ENCODE assay signal across 10 mouse cellular contexts in the genomic region with DNA sequence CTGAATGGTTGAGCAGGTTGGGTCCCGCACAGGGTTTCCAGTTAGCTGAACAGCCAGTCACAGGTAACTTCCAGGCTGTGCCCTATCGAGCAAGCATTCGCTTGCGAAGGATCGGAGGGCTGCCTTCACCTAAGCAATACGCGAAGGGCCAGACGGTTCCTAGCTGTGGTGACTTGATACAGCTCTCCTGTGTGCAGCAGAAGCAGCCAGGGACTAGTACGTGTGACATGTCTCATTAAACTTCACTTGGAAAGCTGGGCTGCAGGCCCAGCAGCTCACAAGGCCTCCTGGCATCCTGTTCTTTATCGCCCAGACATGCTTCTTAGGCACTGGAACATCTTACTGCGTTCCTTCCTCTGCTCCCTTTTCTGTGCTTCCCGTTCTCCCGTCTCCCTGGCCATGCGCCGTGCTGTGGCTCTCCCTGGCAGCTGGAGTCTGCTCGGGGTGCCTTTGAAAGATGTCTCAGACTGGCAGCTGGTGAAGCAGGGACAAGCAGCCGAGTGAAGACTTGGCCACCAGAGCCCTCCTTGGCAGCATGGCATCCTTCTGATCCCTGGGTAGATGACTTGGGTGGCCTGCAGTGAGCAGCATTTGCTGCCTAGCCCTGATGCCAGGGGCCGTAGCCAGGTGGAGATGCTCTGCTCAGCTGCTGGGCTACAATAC. TPM values are rescaled to one million over a fixed set of nuclear protein-coding genes. Genes with fewer than 3 reads are reported as not detected.
DNase-seq lines count a peak whose midpoint lies in the region; ATAC-seq and TF ChIP-seq lines count a peak whose summit lies in the region.
"Had no signal": no experiment of that assay in that cellular context is flagged by ENCODE, and none has a peak within 500 bp of the region (broad histone marks: within the 10 kb centered on the region; RNA-seq: fewer than 3 reads in every experiment).

No protein-coding gene starts in this region.

- H3K9ac ChIP-seq in intestine, embryonic 15.5 days: no peak overlapping the region
- H3K9ac ChIP-seq in intestine, postnatal 0 days (ENCODE audit: low read depth, low read length): no peak overlapping the region
- no peak overlapping the region for H3K9ac ChIP-seq in intestine, embryonic 16.5 days (ENCODE audit: low read depth, low read length)

- DNase-seq in brain, adult 2 months (ENCODE audit: low read depth, low spot score): peak; percentile 63
- peak; percentile 78 to 87 for DNase-seq in cerebellum, postnatal 10 days
- no peak for DNase-seq in embryo, embryonic 11 days
- DNase-seq in ovary, postnatal 36 days (ENCODE audit: low spot score): no peak
- no peak for DNase-seq in adrenal gland, postnatal 36 days

- H3K4me1 ChIP-seq in intestine, embryonic 15.5 days (replicated peaks): peaks cover 20% of the 10 kb centered on the region
- H3K4me1 ChIP-seq in intestine, postnatal 0 days (replicated peaks; ENCODE audit: control insufficient read depth, insufficient read depth, low read length): no peaks in the 10 kb centered on the region
- peaks cover 20% of the 10 kb centered on the region for H3K4me1 ChIP-seq in intestine, embryonic 16.5 days (ENCODE audit: control insufficient read depth, insufficient read depth, low read length)

- H3K27ac ChIP-seq in intestine, embryonic 15.5 days: 0 out of 2 replicates have a peak overlapping the region, but pooled peaks have one; percentile 14
- no peak overlapping the region for H3K27ac ChIP-seq in intestine, postnatal 0 days (ENCODE audit: low read depth, low read length)
- 0 out of 2 replicates have a peak overlapping the region, but pooled peaks have one; percentile 38 for H3K27ac ChIP-seq in intestine, embryonic 16.5 days (ENCODE audit: low read length)

- H3K9me3 ChIP-seq in intestine, embryonic 15.5 days: no peaks in the 10 kb centered on the region
- no peaks in the 10 kb centered on the region for H3K9me3 ChIP-seq in intestine, postnatal 0 days (ENCODE audit: control insufficient read depth)
- H3K9me3 ChIP-seq in intestine, embryonic 16.5 days (ENCODE audit: control insufficient read depth, low read length): no peaks in the 10 kb centered on the region

- 73% methylated on average over 18 of the region's 18 CpGs for WGBS in intestine, embryonic 15.5 days
- WGBS in intestine, postnatal 0 days: 74% methylated on average over 18 of the region's 18 CpGs
- WGBS in intestine, embryonic 16.5 days: 74% methylated on average over 18 of the region's 18 CpGs

- H3K4me3 ChIP-seq in intestine, embryonic 15.5 days (replicated peaks): no peak overlapping the region
- no peak overlapping the region for H3K4me3 ChIP-seq in intestine, postnatal 0 days (ENCODE audit: low read depth, low read length)
- no peak overlapping the region for H3K4me3 ChIP-seq in intestine, embryonic 16.5 days (ENCODE audit: low read length)

- H3K4me2 ChIP-seq in intestine, embryonic 15.5 days (replicated peaks): no peak overlapping the region
- H3K4me2 ChIP-seq in intestine, postnatal 0 days (replicated peaks; ENCODE audit: low read depth): no peak overlapping the region
- no peak overlapping the region for H3K4me2 ChIP-seq in intestine, embryonic 16.5 days (ENCODE audit: low read depth, low read length)

- no peaks in the 10 kb centered on the region for H3K36me3 ChIP-seq in intestine, embryonic 15.5 days
- H3K36me3 ChIP-seq in intestine, postnatal 0 days (ENCODE audit: control insufficient read depth, insufficient read depth): 0 out of 2 replicates have a peak, but pooled peaks cover 3% of the 10 kb centered on the region
- H3K36me3 ChIP-seq in intestine, embryonic 16.5 days (ENCODE audit: control insufficient read depth, insufficient read depth, low read length): no peaks in the 10 kb centered on the region

- H3K27me3 ChIP-seq in intestine, embryonic 15.5 days (replicated peaks): no peaks in the 10 kb centered on the region
- no peaks in the 10 kb centered on the region for H3K27me3 ChIP-seq in intestine, postnatal 0 days (replicated peaks; ENCODE audit: control insufficient read depth, insufficient read depth, low read length)
- H3K27me3 ChIP-seq in intestine, embryonic 16.5 days (replicated peaks; ENCODE audit: control insufficient read depth, insufficient read depth, low read length): no peaks in the 10 kb centered on the region
- H3K27me3 ChIP-seq: CH12.LX had no signal

- no peak for TF ChIP-seq CTCF in intestine, postnatal 0 days (IDR thresholded peaks at IDR 0.05; ENCODE audit: low read depth)

- no peak for ATAC-seq in intestine, embryonic 15.5 days
- no peak for ATAC-seq in intestine, postnatal 0 days
- ATAC-seq in intestine, embryonic 16.5 days: no peak

RNA-seq across cellular contexts. Expression of a gene that starts 56.1 kb away (rescaled TPM):
- 5.1 and 5.6 TPM in 2 replicates for polyA plus RNA-seq in intestine, embryonic 15.5 days (2015; fragmentation: Nextera tagmentation; extraction: Ambion mirVana)
- 37.1 and 41.6 TPM in 2 replicates for polyA plus RNA-seq in intestine, postnatal 0 days (2015; fragmentation: Nextera tagmentation; extraction: Ambion mirVana)
- 2.7 and 8.0 TPM in 2 replicates for polyA plus RNA-seq in intestine, embryonic 16.5 days (2015; fragmentation: Nextera tagmentation; extraction: Ambion mirVana)
- total RNA-seq in adrenal gland, postnatal 36 days (2021): 1 to 10 TPM; 1.4 to 2.6 TPM

RNA-seq across cellular contexts. Expression of a gene that starts 58.6 kb away (rescaled TPM):
- 33.1 and 34.9 TPM in 2 replicates for polyA plus RNA-seq in intestine, embryonic 15.5 days (2015; fragmentation: Nextera tagmentation; extraction: Ambion mirVana)
- 24.5 and 26.2 TPM in 2 replicates for polyA plus RNA-seq in intestine, postnatal 0 days (2015; fragmentation: Nextera tagmentation; extraction: Ambion mirVana)
- 27.8 and 28.4 TPM in 2 replicates for polyA plus RNA-seq in intestine, embryonic 16.5 days (2015; fragmentation: Nextera tagmentation; extraction: Ambion mirVana)
- total RNA-seq in adrenal gland, postnatal 36 days (2021): 10 to 100 TPM; 40.8 to 51.1 TPM
- total RNA-seq: hematopoietic stem cell, adult 5-6 weeks had no signal

Comparison
In these comparisons a context has a peak if more than half of its experiments do, and no peak if none do; other contexts are left out.
1. DNase-seq: peak in brain, adult 2 months (single experiment) and cerebellum, postnatal 10 days (2 of 2); none in embryo, embryonic 11 days (single experiment), ovary, postnatal 36 days (single experiment) and adrenal gland, postnatal 36 days (0 of 2).